Mouse (Mus musculus): ENCODE data around the gene 2700081O15Rik.

Gene 2700081O15Rik

DNA sequence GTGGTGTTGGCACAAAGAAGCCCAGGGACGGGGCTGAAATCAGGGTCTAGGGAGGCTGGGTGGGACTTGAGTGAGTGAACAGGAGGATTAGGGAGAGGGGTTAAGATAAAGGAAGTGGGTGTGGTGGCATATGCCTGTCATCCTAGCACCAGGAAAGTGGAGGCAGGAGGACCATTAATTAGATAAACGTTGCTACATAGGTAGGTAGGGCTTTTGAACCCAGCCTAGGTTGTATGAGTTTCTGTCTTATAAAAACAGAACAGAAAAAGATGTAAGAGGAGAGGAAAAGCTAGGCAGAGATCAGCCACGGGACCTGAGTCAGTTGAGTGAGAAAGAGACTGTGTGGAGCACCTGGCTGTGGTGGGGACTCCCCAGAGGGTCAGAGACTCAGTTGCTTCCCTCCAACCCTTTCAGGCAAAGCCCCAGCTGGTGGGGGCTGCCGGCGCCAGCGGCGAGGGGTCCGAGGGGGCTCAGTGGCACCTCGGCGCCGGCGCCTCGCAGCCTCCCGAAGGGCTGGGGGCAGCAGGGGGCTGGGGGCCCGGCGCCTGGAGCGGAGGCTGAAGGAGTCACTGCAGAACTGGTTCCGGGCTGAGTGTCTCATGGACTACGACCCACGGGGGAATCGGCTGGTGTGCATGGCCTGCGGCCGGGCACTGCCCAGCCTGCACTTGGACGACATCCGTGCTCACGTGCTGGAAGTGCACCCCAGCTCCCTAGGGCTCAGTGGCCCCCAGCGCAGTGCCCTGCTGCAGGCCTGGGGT, 3.6 kb downstream of the 2700081O15Rik start:
- no peak for DNase-seq (ENCODE audit: low read depth, low spot score)

GRCm38 (mm10) chr19:7421602-7422591, 4.5 kb downstream of the 2700081O15Rik start:
- DNase-seq (ENCODE audit: low read depth, low spot score), result no peak

GRCm38 (mm10) chr19:7422656-7423027, 5.2 kb downstream of the 2700081O15Rik start:
- DNase-seq (ENCODE audit: low read depth, low spot score), result no peak

DNA sequence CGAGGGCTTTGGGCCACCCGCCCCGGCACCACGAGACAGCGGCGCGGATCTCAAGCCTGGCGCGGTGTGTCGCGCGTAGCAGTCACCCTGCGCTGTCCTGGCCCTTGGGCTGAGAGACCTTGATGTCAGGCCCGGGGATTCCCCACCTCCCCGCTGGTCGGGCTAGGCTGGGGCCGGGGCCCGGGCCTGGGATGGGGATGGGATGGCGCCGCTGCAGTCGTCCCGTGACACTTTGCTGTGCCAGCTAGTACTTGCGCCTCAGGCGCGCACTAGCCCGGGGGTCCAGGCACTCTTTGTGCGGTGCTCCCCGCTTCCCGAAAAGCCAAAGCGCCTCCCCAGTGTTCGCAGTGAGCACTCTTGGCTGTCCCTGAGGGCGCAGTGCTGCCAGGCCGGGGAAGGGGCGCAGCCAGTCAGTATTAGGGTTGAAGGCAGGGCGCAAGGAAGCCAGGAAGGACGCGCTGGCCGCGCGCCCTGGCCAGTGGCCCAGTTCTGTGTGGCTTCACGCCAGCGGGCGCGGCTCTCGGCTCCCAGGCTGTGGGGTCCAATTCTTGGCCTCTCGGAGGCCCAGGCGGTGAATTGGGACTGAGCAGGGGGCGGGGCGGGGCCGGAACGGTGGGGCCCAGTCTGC, 5.7 kb downstream of the 2700081O15Rik start:
- no peak for DNase-seq (ENCODE audit: low read depth, low spot score)

- DNase-seq (ENCODE audit: low read depth, low spot score), result no peak
These were observed 6.2 kb downstream of the 2700081O15Rik start for GRCm38 (mm10) chr19:7423656-7424030.

- no peak for DNase-seq (ENCODE audit: low read depth, low spot score)
These were observed 6.7 kb downstream of the 2700081O15Rik start for GRCm38 (mm10) chr19:7424131-7424530.

GRCm38 (mm10) chr19:7424590-7425397, 7.4 kb downstream of the 2700081O15Rik start:
- no peak for DNase-seq (ENCODE audit: low read depth, low spot score)

GRCm38 (mm10) chr19:7425398-7425775, 8.0 kb downstream of the 2700081O15Rik start:
- no peak for DNase-seq (ENCODE audit: low read depth, low spot score)

DNA sequence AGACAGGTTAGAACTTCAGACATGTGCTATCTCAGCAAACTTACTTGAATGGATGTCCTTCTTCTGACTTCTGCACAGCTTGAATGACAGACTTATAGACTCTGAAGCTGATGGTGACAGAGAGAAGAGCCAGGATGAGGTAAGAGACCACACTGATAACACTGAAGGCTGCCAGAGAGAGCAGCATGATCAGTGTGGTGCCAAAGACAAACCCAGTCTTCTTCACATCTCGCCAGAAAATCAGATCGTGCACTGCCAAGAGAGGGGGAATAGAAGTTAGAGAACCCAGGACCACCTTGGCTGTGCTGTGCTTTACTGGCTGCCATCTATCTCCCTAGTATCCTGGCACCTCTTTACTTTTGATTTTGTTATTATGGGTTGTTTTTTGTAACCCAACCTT, 17.5 kb downstream of the 2700081O15Rik start:
- no peak for DNase-seq (ENCODE audit: low read depth, low spot score)

DNA sequence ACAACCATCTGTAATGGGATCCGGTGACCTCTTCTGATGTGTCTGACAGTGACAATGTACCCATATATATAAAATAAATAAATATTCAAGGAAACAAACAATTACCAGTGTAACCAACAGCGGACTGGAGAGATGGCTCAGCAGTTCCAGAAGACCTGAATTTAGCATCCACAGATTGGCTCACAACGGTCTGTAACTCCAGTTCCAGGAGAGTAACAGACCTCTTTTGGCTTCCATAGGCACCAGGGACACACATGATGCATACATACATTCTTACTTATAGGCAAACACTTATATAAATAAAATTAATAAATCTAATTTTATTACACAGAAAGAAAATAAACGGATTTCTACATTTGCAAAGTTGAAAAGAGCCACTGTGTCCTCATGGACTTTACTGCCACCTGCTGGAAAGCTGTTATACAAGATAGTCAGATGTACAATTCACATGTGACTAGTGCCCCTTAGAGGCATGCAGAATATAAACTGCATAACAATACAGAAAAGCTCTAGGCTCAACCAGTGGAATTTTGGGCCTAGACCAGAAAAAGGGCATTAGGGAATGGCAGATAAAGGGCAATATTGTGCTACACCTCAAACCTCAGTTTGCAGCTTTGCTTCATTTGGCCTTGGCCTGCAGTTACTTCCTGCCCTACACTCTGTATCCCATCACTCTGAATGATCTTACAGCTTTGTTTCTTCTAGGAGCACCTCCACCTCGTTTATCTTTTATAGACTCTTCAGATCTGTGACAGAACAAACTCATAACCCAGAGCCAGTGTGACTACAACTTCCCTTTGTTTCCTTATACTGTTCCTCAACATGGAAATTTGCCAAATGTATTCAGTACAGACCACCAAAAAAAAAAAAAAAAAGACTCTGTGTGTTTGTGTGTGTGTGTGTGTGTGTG, 18.9 kb downstream of the 2700081O15Rik start:
- no peak for DNase-seq (ENCODE audit: low read depth, low spot score)

- DNase-seq (ENCODE audit: low read depth, low spot score), result no peak
These were observed 20.9 kb downstream of the 2700081O15Rik start for GRCm38 (mm10) chr19:7438295-7438694.

GRCm38 (mm10) chr19:7441493-7441892, 24.1 kb downstream of the 2700081O15Rik start:
- peak; percentile 48 for DNase-seq (ENCODE audit: low read depth, low spot score)

GRCm38 (mm10) chr19:7445105-7445504, 27.7 kb downstream of the 2700081O15Rik start:
- no peak for DNase-seq (ENCODE audit: low read depth, low spot score)

DNA sequence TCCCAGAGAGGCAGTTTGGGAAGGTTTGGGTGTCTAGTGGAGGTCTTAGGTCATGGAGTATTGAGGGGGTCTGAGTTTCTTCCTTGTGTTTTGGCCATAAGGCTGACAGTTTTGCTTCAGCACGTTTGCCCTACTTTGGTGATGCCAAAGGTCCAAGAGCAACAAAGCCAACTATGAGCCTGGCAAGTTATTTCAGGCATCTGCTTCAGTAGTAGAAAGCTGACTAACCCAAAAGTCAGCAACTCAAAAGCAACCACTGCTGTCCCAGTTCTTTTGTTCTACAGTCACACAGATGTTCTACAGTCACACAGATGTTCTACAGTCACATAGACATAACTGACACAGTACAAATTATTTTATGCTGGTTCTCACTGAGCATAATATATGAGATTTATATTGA, 28.2 kb downstream of the 2700081O15Rik start:
- no peak for DNase-seq (ENCODE audit: low read depth, low spot score)

DNA sequence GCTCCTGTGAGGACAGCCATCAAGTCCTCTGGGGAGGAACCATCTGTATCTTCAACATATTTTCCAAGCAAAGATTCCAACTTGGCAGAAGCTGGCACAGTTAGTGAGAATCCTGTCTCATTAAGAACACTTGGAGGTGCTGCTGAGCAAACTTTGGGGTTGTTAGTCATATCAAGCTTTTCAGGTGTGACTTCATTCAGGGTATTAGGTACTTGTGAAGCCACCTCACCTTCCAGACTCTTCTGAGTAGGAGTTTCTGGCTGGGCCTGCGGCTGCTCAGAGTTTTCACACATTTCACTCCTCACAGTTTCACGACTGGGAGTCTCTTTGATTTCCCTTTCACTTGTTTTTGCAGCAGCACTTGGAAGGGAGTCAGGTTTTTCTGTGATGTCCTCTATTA, 39.4 kb downstream of the 2700081O15Rik start:
- no peak for DNase-seq (ENCODE audit: low read depth, low spot score)

DNA sequence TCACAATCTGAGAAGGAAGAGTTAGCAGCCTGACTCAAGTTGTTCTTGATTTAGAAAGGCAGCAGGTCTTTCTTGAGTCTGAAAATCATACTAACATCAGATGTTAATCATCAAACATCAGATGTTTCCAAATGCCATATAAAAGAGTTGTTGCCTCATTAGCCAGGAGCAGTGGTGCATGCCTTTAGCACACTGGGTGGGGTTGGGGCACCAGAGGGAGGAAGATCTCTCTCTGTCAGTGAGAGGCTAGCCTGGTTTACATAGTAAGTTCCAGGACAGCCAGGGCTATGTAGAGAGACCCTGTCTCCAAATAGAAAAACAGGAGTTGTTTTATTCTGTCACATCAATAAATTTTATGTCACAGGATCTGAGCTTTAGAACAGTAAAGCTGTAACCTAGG, 41.5 kb downstream of the 2700081O15Rik start:
- DNase-seq (ENCODE audit: low read depth, low spot score), result no peak

DNA sequence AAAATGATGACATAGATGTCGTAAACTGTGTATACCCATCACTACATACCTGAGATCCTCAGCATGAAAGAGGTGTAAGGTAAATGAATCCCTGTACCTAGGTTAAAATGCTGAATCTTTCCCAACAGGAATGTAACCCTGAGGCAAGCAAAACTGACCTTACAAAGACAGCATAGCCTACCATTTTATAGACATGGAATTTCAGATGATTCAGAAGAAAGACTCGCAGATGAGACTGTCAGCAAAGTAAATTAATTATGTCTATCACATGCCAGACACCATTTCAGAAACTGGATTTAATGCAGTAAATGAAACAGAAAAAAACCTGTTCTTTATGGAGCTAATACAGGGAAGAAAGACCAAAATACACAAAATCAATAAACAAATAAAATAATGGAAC, 41.9 kb downstream of the 2700081O15Rik start:
- no peak for DNase-seq (ENCODE audit: low read depth, low spot score)

DNA sequence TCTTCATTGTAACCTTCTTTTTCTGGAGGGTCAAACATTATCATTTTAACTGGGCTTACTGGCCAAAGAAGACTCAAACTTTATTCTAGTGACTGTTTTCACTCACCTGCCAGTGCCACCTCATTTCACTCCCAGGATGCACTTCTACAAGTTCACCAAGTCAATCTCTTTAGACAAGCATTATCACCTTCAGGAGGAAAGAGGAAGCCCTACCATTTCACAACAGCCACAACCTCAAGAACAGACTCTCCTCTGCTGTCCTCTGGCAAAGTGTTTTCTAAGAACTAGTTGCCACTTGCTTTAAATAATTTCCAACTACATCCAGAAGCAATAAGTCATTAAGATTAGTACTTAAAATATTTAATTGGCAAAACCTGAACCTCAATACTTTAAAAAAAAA, 50.5 kb downstream of the 2700081O15Rik start:
- DNase-seq (ENCODE audit: low read depth, low spot score), result no peak

DNA sequence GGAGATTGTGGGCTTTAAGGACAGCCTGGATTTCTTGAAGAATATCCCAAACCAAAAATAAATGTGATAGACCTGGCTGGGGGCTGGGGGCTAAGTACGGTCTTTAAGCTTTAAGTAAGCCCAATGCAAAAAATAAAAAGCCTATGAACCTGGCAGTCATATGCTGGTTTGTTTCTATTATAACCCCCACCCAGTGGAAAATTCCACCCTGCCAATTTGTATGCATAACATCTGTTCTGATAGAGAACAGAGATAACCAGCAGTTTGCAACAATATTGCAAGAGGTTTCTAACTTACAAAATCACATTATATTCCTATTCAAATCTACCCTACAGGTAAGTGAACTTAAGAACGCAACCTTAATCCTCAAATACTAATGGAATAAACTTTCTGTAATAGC, 53.2 kb downstream of the 2700081O15Rik start:
- DNase-seq (ENCODE audit: low read depth, low spot score), result no peak

Measured in embryo, embryonic 11.5 days (tissue).